ENCODE assay signal across 24 mouse cellular contexts in the genomic region with DNA sequence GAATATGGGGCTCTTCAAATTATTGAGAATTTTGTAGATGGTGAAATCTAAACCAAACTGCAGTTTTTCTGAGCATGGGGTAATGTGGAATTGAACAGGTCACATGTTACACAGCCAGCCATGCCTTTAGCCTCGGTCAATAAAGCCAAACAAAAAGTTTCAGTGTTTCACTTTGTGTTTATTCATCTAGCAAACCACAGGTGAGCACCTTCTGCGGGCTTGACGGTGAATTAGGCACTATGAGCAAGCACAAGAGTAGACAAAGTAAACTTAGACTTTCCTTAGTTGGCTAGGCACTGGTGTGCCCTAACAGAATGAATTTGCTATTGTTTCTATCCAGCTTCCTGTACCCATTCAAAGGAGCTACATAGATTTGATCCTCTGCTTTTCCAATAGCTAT. TPM values are rescaled to one million over a fixed set of nuclear protein-coding genes. Genes with fewer than 3 reads are reported as not detected.
"Had no signal": no experiment of that assay in that cellular context is flagged by ENCODE, and none has a peak within 500 bp of the region (broad histone marks: within the 10 kb centered on the region; RNA-seq: fewer than 3 reads in every experiment).

No protein-coding gene starts in this region.

- H3K4me3 ChIP-seq: heart, adult 2 months; hindbrain, embryonic 10.5 days; hindbrain, embryonic 12.5 days; intestine, embryonic 15.5 days; layer of hippocampus, adult 2 months; left cerebral cortex, adult 2 months; limb, embryonic 10.5 days; limb, embryonic 12.5 days had no signal

- H3K9ac ChIP-seq: forebrain, postnatal 0 days; hindbrain, embryonic 12.5 days; hindbrain, embryonic 14.5 days; intestine, embryonic 15.5 days; limb, embryonic 12.5 days had no signal

- H3K27me3 ChIP-seq: hindbrain, embryonic 12.5 days; intestine, embryonic 15.5 days had no signal

- H3K36me3 ChIP-seq: hindbrain, embryonic 10.5 days; hindbrain, embryonic 12.5 days; intestine, embryonic 15.5 days; limb, embryonic 10.5 days; limb, embryonic 12.5 days had no signal

- ATAC-seq: forebrain, postnatal 0 days; hindbrain, embryonic 16.5 days; inflammation-experienced regulatory T-cells, adult 6 months; intestine, embryonic 15.5 days; intestine, postnatal 0 days had no signal

- H3K9me3 ChIP-seq: hindbrain, embryonic 10.5 days; hindbrain, embryonic 12.5 days; intestine, embryonic 15.5 days; limb, embryonic 10.5 days; limb, embryonic 12.5 days had no signal

- H3K27ac ChIP-seq: heart, adult 2 months; hindbrain, embryonic 10.5 days; hindbrain, embryonic 12.5 days; hindbrain, embryonic 14.5 days; intestine, embryonic 15.5 days; layer of hippocampus, adult 2 months; left cerebral cortex, adult 2 months; limb, embryonic 10.5 days; limb, embryonic 12.5 days had no signal

- DNase-seq: forebrain, postnatal 0 days; gastrocnemius, postnatal 10 days; gastrocnemius, postnatal 25 days; heart, adult 2 months; heart, postnatal 10 days; heart, postnatal 4 days; kidney, adult 18-20 months; kidney, adult 8-10 months; kidney, postnatal 10 days; kidney, postnatal 25 days; kidney, postnatal 4 days; liver had no signal

- H3K4me2 ChIP-seq: heart, embryonic 11.5 days; hindbrain, embryonic 12.5 days; hindbrain, embryonic 14.5 days; intestine, embryonic 15.5 days; limb, embryonic 12.5 days had no signal

RNA-seq across cellular contexts. Expression of a gene that starts 3.3 kb away (rescaled TPM):
- polyA plus RNA-seq: inflammation-experienced regulatory T-cells, adult 6 months had no signal

RNA-seq across cellular contexts. Expression of a gene that starts 39.9 kb away (rescaled TPM):
- polyA plus RNA-seq: forebrain, postnatal 0 days; hindbrain, embryonic 10.5 days; hindbrain, embryonic 12.5 days; hindbrain, embryonic 14.5 days; hindbrain, embryonic 16.5 days; limb, embryonic 12.5 days had no signal
